Mouse (Mus musculus) liver, embryonic 16.5 days (tissue): ENCODE measurements around the gene Stx7. TPM values are rescaled to one million over a fixed set of nuclear protein-coding genes. Genes with fewer than 3 reads are reported as not detected.
A peak's percentile ranks its signal among the peaks of the same experiment; 100 is the strongest.

Experiments
- ATAC-seq: fragments of 200-750 bp; cut with Nextera tagmentation; 2 replicates; pipeline ENCODE4 v1.8.0; 2017; ENCODE audit warnings: low read depth, mild to moderate bottlenecking, moderate number of reproducible peaks, moderate library complexity
- H3K27ac ChIP-seq: fragments of 300-500 bp; sonication (generic); 2 replicates; pipeline ENCODE4 v1.5.1; 2014; ENCODE audit warnings: mild to moderate bottlenecking, low read length
- H3K27me3 ChIP-seq: fragments of 300-500 bp; sonication (generic); 2 replicates; pipeline ENCODE4 v1.6.1; 2014; ENCODE audit warnings: low read depth, low read length, mixed read lengths; ENCODE audit not compliant: control insufficient read depth, insufficient read depth
- H3K36me3 ChIP-seq: fragments of 300-500 bp; sonication (generic); 2 replicates; pipeline ENCODE4 v1.6.1; 2014; ENCODE audit warnings: mild to moderate bottlenecking; ENCODE audit not compliant: control insufficient read depth, insufficient read depth
- H3K4me1 ChIP-seq: fragments of 300-500 bp; sonication (generic); 2 replicates; pipeline ENCODE4 v1.6.1; 2014; ENCODE audit warnings: low read depth, low read length, mixed read lengths; ENCODE audit not compliant: control insufficient read depth
- H3K4me2 ChIP-seq: fragments of 300-500 bp; sonication (generic); 2 replicates; pipeline ENCODE4 v1.6.1; 2014; ENCODE audit warnings: low read depth, low read length, mixed read lengths
- H3K4me3 ChIP-seq: fragments of 300-500 bp; sonication (generic); 2 replicates; pipeline ENCODE4 v1.5.1; 2014; ENCODE audit warnings: low read depth, mild to moderate bottlenecking, low read length
- H3K9ac ChIP-seq: fragments of 300-500 bp; sonication (generic); 2 replicates; pipeline ENCODE4 v1.6.1; 2014; ENCODE audit warnings: low read depth, low read length
- H3K9me3 ChIP-seq: fragments of 300-500 bp; sonication (generic); replicated peaks from 2 replicates; pipeline ENCODE4 v1.6.1; 2016; ENCODE audit warnings: low read length; ENCODE audit not compliant: control insufficient read depth
- WGBS: fragments of 180-500 bp; shearing (Covaris S2); extraction: QIAGEN DNeasy Blood & Tissue Kit; methylation state at CpG from one replicate; pipeline ENCODE4 v1.1.7; 2014; ENCODE audit not compliant: insufficient replicate concordance; 5-methylcytosine and 5-hydroxymethylcytosine counted together
- polyA plus RNA-seq: library from polyadenylated mRNA; unstranded; fragments of >200 nt; fragmentation: Nextera tagmentation; extraction: Ambion mirVana; gene quantifications from 2 replicates; pipeline ENCODE4 v1.2.1, GENCODE M21; 2015

Stx7 gene
- polyA plus RNA-seq, 1 experiment from 2014 or later = 26.8 TPM

DNA sequence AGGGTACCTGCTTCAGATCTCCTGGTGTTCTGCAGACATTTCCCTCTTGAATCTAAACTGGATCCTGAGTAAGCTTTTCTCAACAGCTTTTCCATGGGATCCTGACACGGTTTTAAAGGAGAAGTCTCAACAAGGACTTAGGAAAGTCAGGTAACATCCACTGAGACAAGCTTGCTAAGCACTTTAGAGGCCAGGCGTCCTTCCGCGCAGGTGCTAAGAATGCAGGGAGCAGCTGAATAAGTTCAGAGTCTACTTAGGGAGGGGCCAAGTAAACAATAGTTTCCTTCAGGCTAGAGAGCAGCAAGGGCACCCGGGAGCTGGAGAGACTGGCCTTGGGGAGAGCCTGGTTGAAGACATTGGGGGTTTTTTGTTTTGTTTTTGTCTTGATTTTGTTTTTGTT is 16.8 kb upstream of the Stx7 start:
- no peak for ATAC-seq
- WGBS = 42% methylated on average over 5 of the region's 5 CpGs
- no peak overlapping the region for H3K9ac ChIP-seq
- 0 out of 2 replicates have a peak overlapping the region, but pooled peaks have one; percentile 52 for H3K4me2 ChIP-seq
- no peaks in the 10 kb centered on the region for H3K27me3 ChIP-seq
- H3K9me3 ChIP-seq = no peaks in the 10 kb centered on the region
- H3K4me3 ChIP-seq = no peak overlapping the region
- H3K4me1 ChIP-seq = peaks cover 17% of the 10 kb centered on the region
- no peak overlapping the region for H3K27ac ChIP-seq
- H3K36me3 ChIP-seq = no peaks in the 10 kb centered on the region

DNA sequence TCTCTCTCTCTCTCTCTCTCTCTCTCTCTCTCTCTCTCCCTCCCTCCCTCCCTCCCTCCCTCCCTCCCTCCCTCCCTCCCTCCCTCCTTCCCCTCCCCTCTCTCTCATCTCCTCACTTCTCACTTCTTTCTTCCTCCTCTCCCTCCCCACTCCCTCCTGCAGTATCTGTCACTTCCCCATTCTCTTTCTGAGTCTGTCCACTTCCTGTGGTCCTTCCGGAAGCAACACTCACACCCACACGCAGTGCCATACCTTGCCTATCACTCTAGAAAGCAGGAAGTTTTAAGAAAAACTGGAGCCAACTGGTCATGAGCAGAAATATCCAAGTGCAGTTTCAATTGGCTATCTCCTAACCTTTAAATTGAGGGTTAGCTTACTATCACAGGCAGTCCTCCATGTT is 16.0 kb upstream of the Stx7 start:
- H3K27ac ChIP-seq = no peak overlapping the region
- no peak overlapping the region for H3K9ac ChIP-seq
- peak; percentile 25; the same call in 1 of the 2 replicates for ATAC-seq
- WGBS = 15% methylated on average over 2 of the region's 2 CpGs
- H3K4me1 ChIP-seq = peaks cover 17% of the 10 kb centered on the region
- H3K27me3 ChIP-seq = no peaks in the 10 kb centered on the region
- no peak overlapping the region for H3K4me3 ChIP-seq
- no peak overlapping the region for H3K4me2 ChIP-seq
- no peaks in the 10 kb centered on the region for H3K36me3 ChIP-seq
- no peaks in the 10 kb centered on the region for H3K9me3 ChIP-seq

GRCm38 (mm10) chr10:24134071-24134645 is 14.9 kb upstream of the Stx7 start:
- no peaks in the 10 kb centered on the region for H3K36me3 ChIP-seq
- 39% methylated on average over 7 of the region's 7 CpGs for WGBS
- H3K4me2 ChIP-seq = no peak overlapping the region
- H3K27ac ChIP-seq = 0 out of 2 replicates have a peak overlapping the region, but pooled peaks have one; percentile 19
- peak; percentile 20; the same call in 1 of the 2 replicates for ATAC-seq
- no peak overlapping the region for H3K4me3 ChIP-seq
- H3K9ac ChIP-seq = no peak overlapping the region
- H3K4me1 ChIP-seq = peaks cover 17% of the 10 kb centered on the region
- no peaks in the 10 kb centered on the region for H3K9me3 ChIP-seq
- no peaks in the 10 kb centered on the region for H3K27me3 ChIP-seq

DNA sequence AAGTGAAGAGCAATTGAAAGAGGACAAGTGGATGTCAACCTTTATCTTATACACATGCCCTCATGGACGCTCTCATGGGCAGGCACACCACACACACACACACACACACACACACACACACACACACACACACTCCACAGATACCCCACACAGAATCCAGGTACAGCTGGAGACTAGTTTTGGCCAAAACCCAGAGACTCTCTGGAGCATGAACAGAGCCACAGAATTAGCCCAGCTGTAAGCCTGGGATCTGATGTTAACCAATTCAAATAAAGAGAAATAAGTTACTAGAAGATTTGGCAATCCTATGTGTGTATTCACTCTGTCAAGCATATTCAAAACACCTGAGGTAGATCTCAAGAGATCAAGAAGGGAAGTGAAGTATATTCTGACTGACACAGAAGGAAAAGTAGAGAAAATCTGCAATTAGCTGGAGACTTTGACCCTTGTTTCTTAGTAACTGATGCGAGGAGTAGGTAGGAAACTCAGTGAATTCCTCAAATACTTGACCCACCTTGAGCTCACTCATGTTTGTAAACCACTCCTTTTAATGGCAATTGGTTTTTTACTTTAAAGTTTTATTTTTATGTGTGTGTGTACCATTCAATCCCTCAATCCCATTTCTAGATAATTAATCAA is 10.4 kb upstream of the Stx7 start:
- Histone ChIP-seq H3K27ac (no peak overlapping the region), H3K9ac (no peak overlapping the region), H3K27me3 (no peaks in the 10 kb centered on the region)

DNA sequence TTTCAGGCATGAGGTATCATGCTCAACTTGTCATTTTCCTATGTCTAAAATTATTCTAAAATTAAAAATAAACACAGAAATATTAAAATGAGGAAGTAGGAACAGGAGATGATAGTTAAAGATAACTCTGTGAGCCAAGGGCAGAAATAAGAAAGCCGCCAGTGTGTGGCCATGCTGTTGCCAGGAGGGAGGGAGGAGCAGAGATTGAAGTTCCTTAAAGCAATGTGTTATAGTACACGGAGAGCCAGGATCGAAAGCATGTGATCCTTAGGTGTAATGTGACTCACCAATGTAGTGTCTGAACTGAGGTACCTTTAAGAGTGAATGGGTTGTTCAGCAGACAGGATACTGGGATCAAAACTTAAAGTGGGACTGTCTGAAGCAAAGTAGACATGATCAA is 6.4 kb upstream of the Stx7 start:
- H3K9ac ChIP-seq = no peak overlapping the region
- H3K4me3 ChIP-seq = no peak overlapping the region
- WGBS = 30% methylated on average over 3 of the region's 3 CpGs
- no peak overlapping the region for H3K27ac ChIP-seq
- no peak for ATAC-seq
- no peaks in the 10 kb centered on the region for H3K9me3 ChIP-seq
- no peaks in the 10 kb centered on the region for H3K36me3 ChIP-seq
- no peak overlapping the region for H3K4me2 ChIP-seq
- no peaks in the 10 kb centered on the region for H3K4me1 ChIP-seq
- no peaks in the 10 kb centered on the region for H3K27me3 ChIP-seq

More for the DNA sequence above, 10.4 kb upstream of the Stx7 start:
- Histone ChIP-seq H3K4me2 (no peak overlapping the region), H3K4me3 (no peak overlapping the region), H3K36me3 (no peaks in the 10 kb centered on the region), H3K9me3 (no peaks in the 10 kb centered on the region), H3K4me1 (peaks cover 10% of the 10 kb centered on the region)
- ATAC-seq = no peak
- WGBS = 64% methylated on average over 2 of the region's 2 CpGs

- Histone ChIP-seq H3K9ac (0 out of 2 replicates have a peak overlapping the region, but pooled peaks have one; percentile 1), H3K4me2 (peak overlapping the region; percentile 71), H3K36me3 (peaks cover under 1% of the 10 kb centered on the region), H3K4me1 (peaks cover 12% of the 10 kb centered on the region), H3K27ac (no peak overlapping the region), H3K4me3 (peak overlapping the region; percentile 80), H3K9me3 (no peaks in the 10 kb centered on the region), H3K27me3 (no peaks in the 10 kb centered on the region)
- 40% methylated on average over 7 of the region's 7 CpGs for WGBS
- ATAC-seq = no peak
Measured at GRCm38 (mm10) chr10:24150086-24150485, 984 bp downstream of the Stx7 start.

DNA sequence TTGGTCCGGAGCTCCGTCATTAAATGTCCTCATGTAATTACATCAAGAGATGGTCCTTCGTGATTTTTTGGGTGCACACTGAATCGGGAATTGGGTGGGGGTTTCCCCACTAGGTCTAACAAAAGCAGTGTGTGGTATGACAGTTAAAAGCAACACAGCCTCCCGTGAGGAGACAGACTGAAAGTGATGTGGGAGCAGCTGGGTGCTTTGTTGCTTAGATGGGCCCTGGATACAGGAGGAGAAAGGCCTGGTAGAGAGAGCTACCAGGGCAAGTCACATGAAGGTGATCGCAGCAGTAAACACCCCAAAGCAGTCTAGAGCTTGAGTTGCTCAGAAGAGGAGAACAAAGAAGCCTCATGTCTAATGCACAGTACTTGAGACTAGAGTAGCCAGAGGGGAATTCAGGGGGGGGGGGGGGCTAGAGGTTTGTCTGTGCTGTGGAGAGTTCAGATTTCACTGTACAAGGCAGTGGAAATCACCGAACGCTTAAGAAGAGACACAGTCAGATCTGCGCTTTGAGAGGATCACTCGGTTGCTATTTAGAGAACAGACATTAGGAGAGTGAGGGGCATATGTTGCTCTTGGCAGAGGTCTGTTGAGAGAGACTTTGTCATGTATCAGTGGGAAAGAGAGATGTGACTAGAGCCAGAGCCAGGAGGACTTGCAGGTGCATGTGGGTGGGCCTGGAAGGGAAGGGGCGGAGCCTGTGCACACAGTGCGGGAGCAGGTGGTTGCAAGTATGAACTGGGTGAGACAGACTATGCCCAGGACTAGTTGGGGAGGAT is 9.6 kb downstream of the Stx7 start:
- no peak overlapping the region for H3K27ac ChIP-seq
- peaks cover 12% of the 10 kb centered on the region for H3K36me3 ChIP-seq
- H3K4me1 ChIP-seq = no peaks in the 10 kb centered on the region
- no peak for ATAC-seq
- no peak overlapping the region for H3K4me2 ChIP-seq
- WGBS = 86% methylated on average over 12 of the region's 12 CpGs
- no peak overlapping the region for H3K4me3 ChIP-seq
- H3K9me3 ChIP-seq = no peaks in the 10 kb centered on the region
- no peak overlapping the region for H3K9ac ChIP-seq
- H3K27me3 ChIP-seq = no peaks in the 10 kb centered on the region

DNA sequence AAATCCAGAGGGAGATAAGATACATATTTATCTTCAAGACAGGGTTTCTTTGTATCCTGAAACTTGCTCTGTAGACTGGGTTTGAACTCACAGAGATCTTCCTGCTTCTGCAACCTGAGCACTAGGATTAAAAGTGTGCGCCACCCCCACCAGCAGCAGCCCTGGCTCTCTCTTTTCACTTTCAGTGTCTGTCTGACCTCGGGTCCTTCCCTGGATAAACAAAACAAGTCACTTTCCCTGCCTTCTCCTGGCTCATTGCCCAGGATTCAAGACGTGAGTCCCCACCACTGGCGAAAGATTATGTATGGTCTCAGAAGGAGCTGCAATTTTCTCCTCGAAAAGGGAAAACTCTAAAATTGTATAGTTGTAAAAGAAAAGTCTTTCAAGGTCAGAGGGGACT is 10.5 kb downstream of the Stx7 start:
- ATAC-seq = no peak
- peaks cover 12% of the 10 kb centered on the region for H3K36me3 ChIP-seq
- H3K9me3 ChIP-seq = no peaks in the 10 kb centered on the region
- no peak overlapping the region for H3K27ac ChIP-seq
- no peak overlapping the region for H3K4me2 ChIP-seq
- 60% methylated on average over 5 of the region's 5 CpGs for WGBS
- no peaks in the 10 kb centered on the region for H3K27me3 ChIP-seq
- H3K4me1 ChIP-seq = peaks cover 7% of the 10 kb centered on the region
- no peak overlapping the region for H3K4me3 ChIP-seq
- H3K9ac ChIP-seq = no peak overlapping the region

- no peak overlapping the region for H3K4me2 ChIP-seq
- ATAC-seq = no peak
- peaks cover 10% of the 10 kb centered on the region for H3K4me1 ChIP-seq
- no peaks in the 10 kb centered on the region for H3K9me3 ChIP-seq
- no peaks in the 10 kb centered on the region for H3K27me3 ChIP-seq
- peaks cover 9% of the 10 kb centered on the region for H3K36me3 ChIP-seq
- no peak overlapping the region for H3K27ac ChIP-seq
- H3K4me3 ChIP-seq = no peak overlapping the region
- no peak overlapping the region for H3K9ac ChIP-seq
- 64% methylated on average over 7 of the region's 7 CpGs for WGBS
Measured at GRCm38 (mm10) chr10:24160349-24160748, 11.2 kb downstream of the Stx7 start.
